Mouse (Mus musculus): ENCODE results near the gene Gm49318.

DNA sequence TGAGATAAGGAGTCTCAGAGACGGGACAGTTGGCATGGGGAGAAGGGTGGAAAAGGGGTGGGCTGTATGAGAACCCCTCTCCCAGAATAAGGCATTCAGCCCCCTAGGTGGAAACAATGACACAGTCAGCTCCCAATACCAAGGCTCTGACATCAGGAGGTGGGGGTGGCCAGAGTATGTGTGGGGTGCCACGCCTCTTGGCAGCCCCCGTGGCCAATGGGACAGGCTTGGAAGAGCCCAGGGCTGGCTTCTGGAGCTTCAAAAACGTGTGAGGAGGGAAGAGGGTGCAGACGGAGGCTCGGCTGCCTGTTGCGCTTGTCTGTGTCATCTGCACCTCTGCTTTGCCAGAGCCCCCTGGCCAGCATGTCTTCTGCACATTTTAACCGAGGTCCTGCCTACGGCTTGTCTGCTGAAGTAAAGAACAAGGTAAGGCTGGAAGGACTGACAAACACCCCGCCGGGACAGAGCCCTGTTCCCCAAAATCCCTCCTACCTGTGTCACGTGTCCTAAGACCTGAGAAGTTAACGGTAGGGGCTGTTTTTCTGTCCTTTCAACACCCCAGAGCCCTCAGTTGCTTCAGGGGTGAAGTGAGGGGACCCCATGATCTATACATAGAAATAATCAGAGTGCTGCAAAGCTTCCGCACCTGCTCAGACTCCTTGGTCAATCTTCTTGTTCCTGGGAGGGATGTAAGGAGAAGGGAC, 28.1 kb upstream of the Gm49318 start, which contains the start of gene Cnn1:
- no peak for TF ChIP-seq POLR2A (IDR thresholded peaks at IDR 0.05; ENCODE audit: insufficient read depth, low read depth, low read length)
- no peak for TF ChIP-seq CTCF (IDR thresholded peaks at IDR 0.05; ENCODE audit: insufficient read depth, low read depth, low read length)

Measured in olfactory bulb, adult 2 months (tissue).